Mouse (Mus musculus): ENCODE measurements around the gene Man2a1.

The Man2a1 gene

GRCm38 (mm10) chr17:64600372-64601090, at the start of gene Man2a1:
TSS of gene Man2a1 (plus strand) at chr17:64600736.
- DNase-seq (ENCODE audit: low spot score) = peak; percentile 92

- DNase-seq (ENCODE audit: low spot score) = no peak
Observed at GRCm38 (mm10) chr17:64553358-64553757, 47.2 kb upstream of the Man2a1 start.

GRCm38 (mm10) chr17:64554901-64555300, 45.6 kb upstream of the Man2a1 start:
- no peak for DNase-seq (ENCODE audit: low spot score)

GRCm38 (mm10) chr17:64556661-64557445, 43.7 kb upstream of the Man2a1 start:
- DNase-seq (ENCODE audit: low spot score) = no peak

- DNase-seq (ENCODE audit: low spot score) = no peak
Observed at GRCm38 (mm10) chr17:64558994-64559540, 41.5 kb upstream of the Man2a1 start.

- no peak for DNase-seq (ENCODE audit: low spot score)
Observed at GRCm38 (mm10) chr17:64566435-64566834, 34.1 kb upstream of the Man2a1 start.

GRCm38 (mm10) chr17:64567546-64567945, 33.0 kb upstream of the Man2a1 start:
- DNase-seq (ENCODE audit: low spot score) = no peak

GRCm38 (mm10) chr17:64573981-64574380, 26.6 kb upstream of the Man2a1 start:
- no peak for DNase-seq (ENCODE audit: low spot score)

- no peak for DNase-seq (ENCODE audit: low spot score)
Observed at GRCm38 (mm10) chr17:64575240-64575639, 25.3 kb upstream of the Man2a1 start.

- DNase-seq (ENCODE audit: low spot score) = no peak
Observed at GRCm38 (mm10) chr17:64577485-64577884, 23.1 kb upstream of the Man2a1 start.

- DNase-seq (ENCODE audit: low spot score) = peak; percentile 48
Observed at GRCm38 (mm10) chr17:64578346-64578745, 22.2 kb upstream of the Man2a1 start.

GRCm38 (mm10) chr17:64579696-64580095, 20.8 kb upstream of the Man2a1 start:
- no peak for DNase-seq (ENCODE audit: low spot score)

- no peak for DNase-seq (ENCODE audit: low spot score)
Observed at GRCm38 (mm10) chr17:64581133-64581532, 19.4 kb upstream of the Man2a1 start.

GRCm38 (mm10) chr17:64581962-64582361, 18.6 kb upstream of the Man2a1 start:
- no peak for DNase-seq (ENCODE audit: low spot score)

GRCm38 (mm10) chr17:64590483-64590882, 10.1 kb upstream of the Man2a1 start:
- no peak for DNase-seq (ENCODE audit: low spot score)

GRCm38 (mm10) chr17:64591366-64591765, 9.2 kb upstream of the Man2a1 start:
- DNase-seq (ENCODE audit: low spot score) = no peak

GRCm38 (mm10) chr17:64592355-64592754, 8.2 kb upstream of the Man2a1 start:
- peak; percentile 29 for DNase-seq (ENCODE audit: low spot score)

- peak; percentile 82 for DNase-seq (ENCODE audit: low spot score)
Observed at GRCm38 (mm10) chr17:64592788-64593187, 7.7 kb upstream of the Man2a1 start.

GRCm38 (mm10) chr17:64597770-64598169, 2.8 kb upstream of the Man2a1 start:
- no peak for DNase-seq (ENCODE audit: low spot score)

- DNase-seq (ENCODE audit: low spot score) = peak; percentile 83
Observed at GRCm38 (mm10) chr17:64599916-64600315, 620 bp upstream of the Man2a1 start.

- DNase-seq (ENCODE audit: low spot score) = peak; percentile 78
Observed at GRCm38 (mm10) chr17:64601091-64601750, 685 bp downstream of the Man2a1 start.
